Mouse (Mus musculus) adrenal gland, adult 8-10 months (tissue): Measurements from ENCODE around the gene Mrvi1. TPM values are rescaled to one million over a fixed set of nuclear protein-coding genes. Genes with fewer than 3 reads are reported as not detected.

ENCODE experiments used
- DNase-seq: peaks from one replicate; pipeline ENCODE4 v3.0.0; 2022
- total RNA-seq, 4 experiments: library from RNA; stranded (reverse); gene quantifications; 2 replicates each; pipeline ENCODE4 v1.2.4; 2022

The Mrvi1 gene
- total RNA-seq, 4 experiments from 2014 or later = 11.5 to 16.7 (median 13.7) TPM

DNA sequence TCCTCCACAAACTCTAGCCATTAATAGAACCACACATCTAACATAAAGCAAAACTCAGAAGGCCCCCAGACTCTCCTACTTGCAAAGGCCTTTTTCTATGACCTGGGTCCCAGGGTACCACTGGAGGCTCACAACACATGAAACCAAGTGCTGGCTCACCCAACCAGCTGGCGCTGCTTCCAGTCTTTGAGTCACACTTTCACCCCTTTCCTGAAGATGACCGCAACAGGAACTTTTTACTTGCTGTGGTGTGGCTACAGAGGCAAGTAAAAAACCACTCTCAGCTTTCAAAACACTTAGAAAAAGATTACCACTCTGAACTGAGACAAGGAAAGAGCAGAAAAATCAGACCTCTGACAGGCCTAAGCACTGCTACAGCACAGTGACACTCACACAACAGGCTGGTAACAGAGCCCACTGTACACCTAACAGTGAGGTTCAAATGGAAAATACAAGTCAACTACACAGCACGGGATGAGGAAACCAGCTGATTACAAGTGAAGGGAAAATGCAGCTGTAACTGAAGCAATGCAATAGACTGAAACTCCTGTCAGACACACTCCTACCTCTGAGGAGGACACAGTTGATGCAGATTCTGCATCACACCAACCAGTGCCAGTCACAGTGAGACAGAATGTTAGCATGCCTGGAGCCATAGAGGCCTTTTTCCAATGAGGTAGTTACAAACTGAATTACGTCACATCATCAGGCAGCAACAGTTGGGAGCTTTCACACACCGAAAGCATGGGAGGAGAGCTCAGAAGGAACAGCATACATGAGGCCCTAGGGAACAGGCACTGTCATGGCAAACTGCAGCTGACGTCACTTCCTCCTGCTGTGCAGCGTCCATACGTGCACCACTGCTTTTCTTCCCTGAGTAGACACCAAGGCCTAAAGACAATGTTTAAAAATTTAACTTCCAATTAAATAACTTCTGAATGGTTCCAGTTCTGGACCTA lies 158.0 kb downstream of the Mrvi1 start:
- DNase-seq = no peak

DNA sequence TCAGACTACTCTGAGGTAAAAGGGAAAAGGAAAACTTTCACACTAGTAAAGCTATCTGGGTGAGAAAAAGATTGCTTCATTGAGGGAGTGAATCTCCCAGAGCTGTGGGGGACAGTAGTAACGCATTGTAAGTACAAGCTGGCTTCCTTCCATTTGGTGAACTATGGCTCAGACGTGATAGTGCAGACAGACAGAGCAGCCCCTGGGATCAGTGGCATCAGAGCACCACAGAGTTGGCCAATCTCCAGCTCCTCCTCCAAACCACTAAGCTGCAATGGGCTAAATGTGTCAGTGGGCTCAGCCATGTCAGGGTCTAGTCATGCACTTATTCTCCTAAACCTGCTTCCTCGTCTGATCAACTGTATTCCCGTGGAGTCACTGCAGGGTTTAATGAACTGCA lies 158.7 kb downstream of the Mrvi1 start:
- no peak for DNase-seq

DNA sequence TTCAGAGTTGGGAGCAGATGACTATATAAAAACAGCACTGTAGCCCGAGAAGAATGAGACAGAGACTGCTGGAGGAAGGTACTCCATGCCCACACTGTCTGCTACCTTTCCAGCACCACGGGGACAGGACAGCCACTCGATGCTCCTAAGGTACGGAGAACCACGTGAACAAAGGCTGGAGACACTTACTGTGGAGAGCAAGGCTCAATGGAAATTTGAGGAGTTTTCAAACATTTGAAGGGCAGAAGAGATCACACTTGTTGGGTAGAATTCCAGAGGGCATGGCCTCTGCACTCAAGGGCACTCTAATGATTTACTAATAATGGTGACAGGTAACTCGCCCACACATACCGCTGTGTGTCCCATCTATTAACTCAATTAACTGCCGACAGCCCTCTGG lies 159.2 kb downstream of the Mrvi1 start:
- no peak for DNase-seq

DNA sequence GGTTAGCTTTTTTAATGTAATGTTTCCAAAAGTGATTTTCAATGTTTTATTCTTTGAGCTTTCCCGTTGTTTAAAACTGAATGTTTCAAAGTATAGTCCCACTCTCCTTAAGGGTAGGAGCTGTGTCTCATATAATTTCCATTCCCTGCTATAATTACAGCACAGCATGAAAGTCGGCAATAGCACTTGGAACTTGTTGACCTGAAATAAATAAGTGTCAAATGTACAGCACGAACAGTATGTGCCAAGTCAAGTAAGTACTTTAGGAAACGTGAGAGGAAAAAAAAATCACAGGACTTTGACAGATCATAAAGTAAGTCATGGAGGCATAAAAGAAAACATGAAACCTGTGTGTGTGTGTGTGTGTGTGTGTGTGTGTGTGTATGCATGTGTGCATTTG lies 160.2 kb downstream of the Mrvi1 start:
- DNase-seq = no peak

DNA sequence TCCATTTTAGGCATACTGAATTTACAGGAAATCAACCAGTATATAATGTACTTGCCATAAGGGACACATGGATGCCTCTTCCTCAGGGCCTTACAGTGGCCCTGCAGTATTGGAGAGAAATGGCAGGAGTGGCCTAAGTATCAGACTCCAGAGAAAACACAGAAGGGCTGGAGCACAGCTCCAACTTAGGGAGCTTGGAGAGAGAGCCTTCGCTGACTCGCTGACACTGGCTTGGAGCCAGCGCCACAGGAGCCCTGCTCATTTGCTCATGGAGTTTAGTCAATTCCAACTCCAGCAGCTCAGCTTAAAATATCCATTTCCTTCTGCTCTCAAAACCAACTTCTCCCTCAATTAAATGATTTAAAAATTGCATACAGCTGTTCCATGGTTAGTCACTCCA lies 160.6 kb downstream of the Mrvi1 start:
- DNase-seq = peak; percentile 58

DNA sequence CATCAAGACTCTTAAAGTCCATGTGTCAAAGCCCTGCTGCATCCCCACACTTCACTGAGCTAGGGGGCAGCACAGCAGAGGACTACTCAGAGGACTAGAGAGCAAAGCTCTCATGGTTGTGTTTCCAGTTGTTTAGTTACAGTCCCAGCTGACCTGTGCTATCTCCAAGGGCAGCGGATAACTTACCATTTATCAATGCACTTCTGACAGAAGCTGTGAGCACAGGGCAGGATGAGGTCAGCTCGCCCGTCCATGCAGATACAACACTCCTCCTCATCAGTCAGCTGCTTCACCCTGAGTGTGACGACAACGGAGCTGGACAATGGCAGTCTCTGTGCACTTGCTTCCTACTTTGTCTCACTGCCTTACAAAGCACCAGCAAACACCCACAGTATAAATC lies 161.2 kb downstream of the Mrvi1 start:
- peak; percentile 66 for DNase-seq

DNA sequence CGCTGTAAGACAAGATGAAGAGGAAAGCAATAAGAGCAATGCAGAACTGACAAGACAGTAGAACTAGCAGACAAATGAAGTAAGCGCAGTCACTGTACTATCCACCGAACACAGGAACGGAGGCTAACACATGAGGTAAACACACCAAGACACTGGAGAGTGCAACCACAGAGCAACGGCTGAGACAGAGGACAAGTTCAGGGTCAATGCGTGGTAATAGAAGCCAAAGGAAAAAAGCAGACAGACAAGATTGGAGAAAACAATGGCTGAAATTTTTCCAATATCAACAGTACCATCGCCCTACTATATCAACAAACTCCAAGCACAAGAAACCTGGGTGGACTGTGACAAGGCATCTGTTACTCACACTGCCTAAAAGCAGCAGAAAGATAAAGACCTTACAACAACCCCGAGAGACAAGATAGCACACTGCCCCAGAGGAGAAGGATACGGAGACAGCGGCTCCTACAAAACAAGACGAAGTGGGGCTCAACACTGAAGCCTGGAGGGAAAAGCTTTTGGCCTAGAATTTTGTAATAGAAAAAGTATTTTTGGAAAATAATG lies 163.4 kb downstream of the Mrvi1 start:
- no peak for DNase-seq

Other genes with a start within 250 kb of the Mrvi1 start
- gene Ampd3, start 214.3 kb downstream of the Mrvi1 start, total RNA-seq = 10 to 100 TPM; 17.8 to 53.3 (median 39.2) TPM
- gene Rnf141, start 138.0 kb downstream of the Mrvi1 start, total RNA-seq = 10 to 100 TPM; 62.0 to 88.2 (median 80.4) TPM
- 10 to 100 TPM in 1 of 4 experiments, 1 to 10 TPM in 3; 1.9 to 12.4 (median 7.3) TPM for gene Lyve1, start 119.2 kb downstream of the Mrvi1 start, total RNA-seq
- gene Ctr9, start 46.5 kb upstream of the Mrvi1 start, total RNA-seq = 10 to 100 TPM; 37.4 to 52.6 (median 44.0) TPM
- 100 to 1,000 TPM; 727 to 811 (median 783) TPM for gene Eif4g2, start 100.6 kb upstream of the Mrvi1 start, total RNA-seq